Mouse (Mus musculus): ENCODE results near the gene Dgke. TPM values are rescaled to one million over a fixed set of nuclear protein-coding genes. Genes with fewer than 3 reads are reported as not detected.
A peak's percentile ranks its signal among the peaks of the same experiment; 100 is the strongest.
"Not testable (repeated sequence)": the region's sequence is repeated elsewhere in the genome, so short reads cannot be mapped to it uniquely, and the experiment has no call there.

Gene Dgke
- 10 to 100 TPM; 36.7 to 39.5 TPM for total RNA-seq (2021)
- long read RNA-seq, experiment 1, full-length matches to known transcripts: 12 of 14 reads
- long read RNA-seq, experiment 1, partial matches to known transcripts: 1 of 14 reads
- long read RNA-seq, experiment 1, other reads (novel, unspliced or antisense): 1 of 14 reads
- long read RNA-seq, experiment 2, full-length matches to known transcripts: 9 of 18 reads
- long read RNA-seq, experiment 2, partial matches to known transcripts: 1 of 18 reads
- long read RNA-seq, experiment 2, other reads (novel, unspliced or antisense): 8 of 18 reads

- DNase-seq (ENCODE audit: low spot score in 2 of 2): no peak
These were observed at the start of gene Dgke for GRCm38 (mm10) chr11:89066750-89067149. TSS of gene Dgke (minus strand) at chr11:89066850.

- DNase-seq (ENCODE audit: low spot score in 2 of 2): no peak
These were observed 40.6 kb upstream of the Dgke start for GRCm38 (mm10) chr11:89107180-89107807.

- DNase-seq (ENCODE audit: low spot score in 2 of 2): no peak
These were observed 39.2 kb upstream of the Dgke start for GRCm38 (mm10) chr11:89105823-89106222.

- DNase-seq (ENCODE audit: low spot score in 2 of 2): no peak
These were observed 38.6 kb upstream of the Dgke start for GRCm38 (mm10) chr11:89105211-89105610.

GRCm38 (mm10) chr11:89103166-89103565 is 36.5 kb upstream of the Dgke start:
- DNase-seq (ENCODE audit: low spot score in 2 of 2): no peak

GRCm38 (mm10) chr11:89100826-89101321 is 34.2 kb upstream of the Dgke start:
- DNase-seq (ENCODE audit: low spot score in 2 of 2): peak; percentile 21 to 27

- peak; percentile 81 for DNase-seq (ENCODE audit: low spot score in 2 of 2)
These were observed 33.8 kb upstream of the Dgke start for GRCm38 (mm10) chr11:89100403-89100802.

- DNase-seq (ENCODE audit: low spot score in 2 of 2): no peak
These were observed 32.3 kb upstream of the Dgke start for GRCm38 (mm10) chr11:89098930-89099329.

- no peak for DNase-seq (ENCODE audit: low spot score in 2 of 2)
These were observed 31.6 kb upstream of the Dgke start for GRCm38 (mm10) chr11:89098083-89098835.

GRCm38 (mm10) chr11:89097292-89097691 is 30.6 kb upstream of the Dgke start:
- not testable (repeated sequence) for DNase-seq (ENCODE audit: low spot score in 2 of 2)

GRCm38 (mm10) chr11:89095306-89095705 is 28.7 kb upstream of the Dgke start:
- DNase-seq (ENCODE audit: low spot score in 2 of 2): no peak

- peak in 1 of 2 experiments; percentile 18 for DNase-seq (ENCODE audit: low spot score in 2 of 2)
These were observed 26.1 kb upstream of the Dgke start for GRCm38 (mm10) chr11:89092714-89093113.

GRCm38 (mm10) chr11:89090359-89090758 is 23.7 kb upstream of the Dgke start:
- DNase-seq (ENCODE audit: low spot score in 2 of 2): not testable (repeated sequence)

GRCm38 (mm10) chr11:89088754-89089153 is 22.1 kb upstream of the Dgke start:
- DNase-seq (ENCODE audit: low spot score in 2 of 2): no peak

- DNase-seq (ENCODE audit: low spot score in 2 of 2): no peak
These were observed 19.7 kb upstream of the Dgke start for GRCm38 (mm10) chr11:89086208-89086809.

GRCm38 (mm10) chr11:89084601-89085000 is 18.0 kb upstream of the Dgke start:
- peak in 1 of 2 experiments; percentile 54 for DNase-seq (ENCODE audit: low spot score in 2 of 2)

- not testable (repeated sequence) for DNase-seq (ENCODE audit: low spot score in 2 of 2)
These were observed 16.0 kb upstream of the Dgke start for GRCm38 (mm10) chr11:89082691-89083090.

- not testable (repeated sequence) for DNase-seq (ENCODE audit: low spot score in 2 of 2)
These were observed 15.3 kb upstream of the Dgke start for GRCm38 (mm10) chr11:89081906-89082305.

GRCm38 (mm10) chr11:89078996-89079680 is 12.5 kb upstream of the Dgke start:
- DNase-seq (ENCODE audit: low spot score in 2 of 2): no peak

GRCm38 (mm10) chr11:89078305-89078704 is 11.7 kb upstream of the Dgke start:
- DNase-seq (ENCODE audit: low spot score in 2 of 2): no peak

GRCm38 (mm10) chr11:89077601-89078000 is 11.0 kb upstream of the Dgke start:
- no peak for DNase-seq (ENCODE audit: low spot score in 2 of 2)
